Mouse (Mus musculus): Measurements from ENCODE around the gene Cdkl2.

Cdkl2 gene

DNA sequence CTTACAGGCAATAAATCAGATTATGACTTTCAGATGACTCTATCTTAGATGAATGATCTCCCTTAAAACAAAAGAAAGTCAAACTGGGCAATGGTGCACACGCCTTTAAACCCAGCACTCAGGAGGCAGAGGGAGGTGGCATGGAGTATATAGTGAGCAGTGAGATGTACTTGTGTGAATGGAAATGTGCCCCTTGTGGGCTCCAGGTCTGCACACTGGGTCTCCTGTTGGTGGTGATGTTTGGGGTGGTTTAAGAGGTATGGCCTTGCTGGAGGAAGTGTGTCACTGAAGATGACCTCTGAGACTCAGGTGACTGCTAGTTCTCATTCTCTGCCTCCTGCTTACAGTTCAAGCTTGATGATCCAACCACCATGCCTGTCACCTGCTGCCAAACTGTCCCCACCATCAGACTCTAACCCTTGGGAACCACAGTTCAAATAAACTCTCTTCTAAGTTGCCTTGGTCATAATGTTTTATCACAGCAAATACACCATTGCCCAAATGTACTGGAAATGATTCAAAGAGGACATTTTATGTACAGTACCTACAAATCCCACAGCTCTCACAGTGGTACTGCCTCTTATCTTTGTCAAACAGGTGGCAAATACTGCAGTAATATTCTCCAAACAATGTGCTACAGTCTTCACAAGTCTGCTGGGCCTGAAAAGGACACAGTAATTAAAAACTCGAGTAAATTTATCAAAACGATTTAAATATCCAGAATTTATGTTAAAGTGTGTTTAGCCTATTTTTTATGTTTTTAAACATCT, 86.5 kb downstream of the Cdkl2 start:
- H3K4me1 ChIP-seq (replicated peaks; ENCODE audit: low read depth, low read length) = peaks cover 17% of the 10 kb centered on the region
- no peak overlapping the region for H3K4me3 ChIP-seq (replicated peaks; ENCODE audit: low read length)
- no peaks in the 10 kb centered on the region for H3K27me3 ChIP-seq (ENCODE audit: insufficient read depth, low read length)
- H3K9me3 ChIP-seq (ENCODE audit: low read length) = no peaks in the 10 kb centered on the region
- TF ChIP-seq POU5F1 (IDR thresholded peaks at IDR 0.05; ENCODE audit: borderline replicate concordance, low read length) (no peak), NANOG (IDR thresholded peaks at IDR 0.05; ENCODE audit: borderline replicate concordance, low read length) (no peak), CTCF (conservative IDR thresholded peaks at IDR 0.05; ENCODE audit: low read length) (no peak)
- H3K36me3 ChIP-seq (ENCODE audit: insufficient read depth, low read length) = peaks cover 70% of the 10 kb centered on the region

Measured in E14TG2a.4 (cell line).